ENCODE assay signal across 15 mouse cellular contexts in genomic region chr11:84519036-84519435, GRCm38 (mm10). TPM values are rescaled to one million over a fixed set of nuclear protein-coding genes. Genes with fewer than 3 reads are reported as not detected.
A peak's percentile ranks its signal among the peaks of the same experiment; 100 is the strongest.
DNase-seq lines count a peak whose midpoint lies in the region; ATAC-seq and TF ChIP-seq lines count a peak whose summit lies in the region.
"Had no signal": no experiment of that assay in that cellular context is flagged by ENCODE, and none has a peak within 500 bp of the region (broad histone marks: within the 10 kb centered on the region; RNA-seq: fewer than 3 reads in every experiment).

No protein-coding gene starts in this region.

- WGBS in kidney, postnatal 0 days = 20% methylated on average over 12 of the region's 12 CpGs
- WGBS in hindbrain, postnatal 0 days = 17% methylated on average over 12 of the region's 12 CpGs
- WGBS in neural tube, embryonic 12.5 days = 3% methylated on average over 12 of the region's 12 CpGs

- no peak overlapping the region for H3K27ac ChIP-seq in kidney, postnatal 0 days
- H3K27ac ChIP-seq in hindbrain, postnatal 0 days = peak overlapping the region; percentile 32; the same call in 1 of the 2 replicates
- 0 out of 2 replicates have a peak overlapping the region, but pooled peaks have one; percentile 32 for H3K27ac ChIP-seq in neural tube, embryonic 12.5 days
- H3K27ac ChIP-seq: embryonic facial prominence, embryonic 12.5 days; liver, embryonic 15.5 days; macrophage; stomach, embryonic 15.5 days had no signal

- H3K36me3 ChIP-seq in kidney, postnatal 0 days (ENCODE audit: insufficient read depth, low read length) = no peaks in the 10 kb centered on the region
- no peaks in the 10 kb centered on the region for H3K36me3 ChIP-seq in hindbrain, postnatal 0 days (ENCODE audit: insufficient read depth, low read length)
- H3K36me3 ChIP-seq in neural tube, embryonic 12.5 days = no peaks in the 10 kb centered on the region
- H3K36me3 ChIP-seq: embryonic facial prominence, embryonic 12.5 days; liver, embryonic 15.5 days; stomach, embryonic 15.5 days had no signal

- 0 out of 2 replicates have a peak overlapping the region, but pooled peaks have one; percentile 36 for H3K9ac ChIP-seq in kidney, postnatal 0 days (ENCODE audit: low read depth, low read length)
- peak overlapping the region; percentile 51 for H3K9ac ChIP-seq in hindbrain, postnatal 0 days (replicated peaks; ENCODE audit: low read length)
- H3K9ac ChIP-seq in neural tube, embryonic 12.5 days = peak overlapping the region; percentile 87
- H3K9ac ChIP-seq: embryonic facial prominence, embryonic 12.5 days; liver, embryonic 15.5 days; stomach, embryonic 15.5 days had no signal

- H3K4me2 ChIP-seq in kidney, postnatal 0 days (ENCODE audit: low read length) = peak overlapping the region; percentile 63
- peak overlapping the region; percentile 68 for H3K4me2 ChIP-seq in hindbrain, postnatal 0 days (ENCODE audit: low read depth, low read length)
- H3K4me2 ChIP-seq in neural tube, embryonic 12.5 days (replicated peaks) = peak overlapping the region; percentile 71
- H3K4me2 ChIP-seq: embryonic facial prominence, embryonic 12.5 days; liver, embryonic 15.5 days; stomach, embryonic 15.5 days had no signal

- TF ChIP-seq CTCF in kidney, postnatal 0 days (IDR thresholded peaks at IDR 0.05; ENCODE audit: low read depth) = no peak
- TF ChIP-seq CTCF in hindbrain, postnatal 0 days (IDR thresholded peaks at IDR 0.05; ENCODE audit: low read depth) = no peak

- H3K4me1 ChIP-seq in kidney, postnatal 0 days (replicated peaks; ENCODE audit: insufficient read depth, low read length) = no peaks in the 10 kb centered on the region
- H3K4me1 ChIP-seq in hindbrain, postnatal 0 days (ENCODE audit: insufficient read depth, low read length) = 0 out of 2 replicates have a peak, but pooled peaks cover under 1% of the 10 kb centered on the region
- H3K4me1 ChIP-seq in neural tube, embryonic 12.5 days = peaks cover 3% of the 10 kb centered on the region; the same call in 1 of the 2 replicates

- intact Hi-C loops in heart, postnatal 36 days (cut with DNase I) = no loop called here

- H3K27me3 ChIP-seq in kidney, postnatal 0 days (ENCODE audit: insufficient read depth, low read length) = peaks cover 43% of the 10 kb centered on the region
- peaks cover 37% of the 10 kb centered on the region for H3K27me3 ChIP-seq in hindbrain, postnatal 0 days (ENCODE audit: insufficient read depth, low read length)
- peaks cover 88% of the 10 kb centered on the region for H3K27me3 ChIP-seq in neural tube, embryonic 12.5 days (replicated peaks)

- H3K9me3 ChIP-seq in kidney, postnatal 0 days (replicated peaks; ENCODE audit: low read length) = no peaks in the 10 kb centered on the region
- no peaks in the 10 kb centered on the region for H3K9me3 ChIP-seq in hindbrain, postnatal 0 days (ENCODE audit: low read length)
- no peaks in the 10 kb centered on the region for H3K9me3 ChIP-seq in neural tube, embryonic 12.5 days
- H3K9me3 ChIP-seq: embryonic facial prominence, embryonic 12.5 days; liver, embryonic 15.5 days; stomach, embryonic 15.5 days had no signal

- ATAC-seq in kidney, postnatal 0 days (replicated peaks; ENCODE audit: low FRiP score, low read depth) = no peak
- no peak for ATAC-seq in hindbrain, postnatal 0 days
- ATAC-seq in neural tube, embryonic 12.5 days (ENCODE audit: low FRiP score, low read depth) = no peak

- DNase-seq in cerebellum, postnatal 25 days = peak; percentile 38 to 54
- DNase-seq in cerebellum, postnatal 36 days = no peak
- DNase-seq in kidney, postnatal 0 days (ENCODE audit: low spot score) = no peak
- DNase-seq in kidney, postnatal 10 days = no peak
- DNase-seq in hindbrain, postnatal 0 days (ENCODE audit: low spot score) = no peak
- DNase-seq in right cerebral cortex, postnatal 36 days (ENCODE audit: low spot score in 2 of 2) = no peak
- DNase-seq in heart, postnatal 36 days = no peak
- DNase-seq: heart, postnatal 10 days; right cerebral cortex, postnatal 25 days had no signal

- H3K4me3 ChIP-seq in kidney, postnatal 0 days (replicated peaks; ENCODE audit: low read depth, low read length) = peak overlapping the region; percentile 58; the same call in 1 of the 2 replicates
- H3K4me3 ChIP-seq in hindbrain, postnatal 0 days (ENCODE audit: low read length) = peak overlapping the region; percentile 56
- H3K4me3 ChIP-seq in neural tube, embryonic 12.5 days = peak overlapping the region; percentile 55
- H3K4me3 ChIP-seq: embryonic facial prominence, embryonic 12.5 days; liver, embryonic 15.5 days; stomach, embryonic 15.5 days had no signal

RNA-seq across cellular contexts. Expression of gene Aatf, which starts 5.7 kb away (rescaled TPM):
- 40.7 and 45.0 TPM in 2 replicates for polyA plus RNA-seq in kidney, postnatal 0 days (2015; fragmentation: Nextera tagmentation; extraction: Ambion mirVana)
- 17.2 and 36.0 TPM in 2 replicates for total RNA-seq in hindbrain, postnatal 0 days (2014; rRNA removed)
- polyA plus RNA-seq in hindbrain, postnatal 0 days (2015; fragmentation: Nextera tagmentation; extraction: Ambion mirVana) = 42.7 and 44.4 TPM in 2 replicates
- 53.3 and 56.7 TPM in 2 replicates for polyA plus RNA-seq in neural tube, embryonic 12.5 days (2016; fragmentation: Nextera tagmentation; extraction: Ambion mirVana)
- total RNA-seq in heart, postnatal 36 days (2021) = 10 to 100 TPM; 13.3 to 14.9 TPM

RNA-seq across cellular contexts. Expression of gene Lhx1, which starts 6.3 kb away (rescaled TPM):
- polyA plus RNA-seq in kidney, postnatal 0 days (2015; fragmentation: Nextera tagmentation; extraction: Ambion mirVana) = 25.3 and 28.9 TPM in 2 replicates
- total RNA-seq in hindbrain, postnatal 0 days (2014; rRNA removed) = 49.7 and 52.0 TPM in 2 replicates
- 28.9 and 32.0 TPM in 2 replicates for polyA plus RNA-seq in hindbrain, postnatal 0 days (2015; fragmentation: Nextera tagmentation; extraction: Ambion mirVana)
- 68.4 and 70.3 TPM in 2 replicates for polyA plus RNA-seq in neural tube, embryonic 12.5 days (2016; fragmentation: Nextera tagmentation; extraction: Ambion mirVana)
- total RNA-seq in heart, postnatal 36 days (2021) = not detected
- total RNA-seq: gastrocnemius, postnatal 4 days; heart, postnatal 10 days had no signal
- polyA plus RNA-seq: macrophage had no signal

Comparison
In these comparisons a context has a peak if more than half of its experiments do, and no peak if none do; other contexts are left out.
1. DNase-seq: peak in cerebellum, postnatal 25 days (2 of 2); none in cerebellum, postnatal 36 days (0 of 2), kidney, postnatal 0 days (single experiment), kidney, postnatal 10 days (single experiment), hindbrain, postnatal 0 days (single experiment), right cerebral cortex, postnatal 36 days (0 of 2) and heart, postnatal 36 days (0 of 2).
2. H3K9ac ChIP-seq: peak in every context shown above with its lines; median percentile 87 in neural tube, embryonic 12.5 days; 51 in hindbrain, postnatal 0 days; 36 in kidney, postnatal 0 days.
3. Peak in every context shown above with its lines, with median percentiles within 50 percentile points of each other: H3K4me2 ChIP-seq and H3K4me3 ChIP-seq.